Mouse (Mus musculus) right cerebral cortex, adult 18-20 months (tissue): Measurements from ENCODE around the gene Necap2.

Source experiments
- DNase-seq: peaks from one replicate; pipeline ENCODE4 v3.0.0; 2022; ENCODE audit warnings: mixed read lengths

The Necap2 gene

DNA sequence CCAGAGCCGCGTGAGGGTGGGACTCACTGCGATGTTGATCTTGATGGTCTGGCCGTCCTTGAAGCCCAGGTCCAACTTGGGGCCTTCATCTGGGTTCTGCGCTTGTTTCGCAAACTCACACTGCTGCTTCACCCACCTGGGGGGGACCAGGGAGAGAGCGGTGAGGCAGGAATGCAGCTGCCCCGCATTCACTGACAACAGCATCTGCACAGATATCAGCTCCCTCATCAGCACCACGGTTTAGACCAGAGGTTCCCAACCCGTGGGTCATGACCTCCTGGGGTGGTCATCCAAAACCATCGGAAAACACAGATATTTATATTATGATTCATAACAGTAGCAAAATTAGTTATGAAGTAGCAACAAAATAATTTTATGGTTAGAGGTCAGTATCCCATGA is 5.7 kb downstream of the Necap2 start:
- DNase-seq: no peak

GRCm38 (mm10) chr4:141069731-141070130 is 8.4 kb downstream of the Necap2 start:
- DNase-seq: peak; percentile 52

GRCm38 (mm10) chr4:141068655-141069054 is 9.5 kb downstream of the Necap2 start:
- DNase-seq: no peak

DNA sequence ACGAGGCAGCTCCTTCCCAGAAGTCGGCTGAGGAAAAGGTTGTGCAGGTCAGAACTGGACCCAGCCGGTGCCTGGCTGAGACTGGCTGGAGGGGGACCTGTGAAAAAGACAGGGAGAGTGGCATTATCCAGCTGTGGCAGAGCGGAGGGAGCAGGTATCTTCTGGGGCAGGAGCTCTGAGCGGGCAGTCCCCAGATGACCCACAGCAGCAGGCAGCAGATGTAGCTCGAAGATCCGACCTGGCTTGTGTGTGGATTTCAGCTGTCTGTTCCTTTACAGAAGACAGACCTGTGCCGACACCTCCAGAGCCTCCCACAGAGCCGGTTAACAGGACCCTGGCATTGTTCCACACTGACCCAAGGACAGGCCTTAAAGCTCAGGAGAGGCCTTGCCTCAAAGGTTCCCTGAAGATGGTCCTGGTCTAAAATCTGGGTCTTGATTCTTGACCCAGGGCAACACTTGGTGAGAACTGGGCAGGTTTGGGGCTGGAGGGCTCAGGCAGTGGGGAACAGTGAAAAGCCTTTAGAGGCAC is 10.6 kb downstream of the Necap2 start:
- DNase-seq: no peak

DNA sequence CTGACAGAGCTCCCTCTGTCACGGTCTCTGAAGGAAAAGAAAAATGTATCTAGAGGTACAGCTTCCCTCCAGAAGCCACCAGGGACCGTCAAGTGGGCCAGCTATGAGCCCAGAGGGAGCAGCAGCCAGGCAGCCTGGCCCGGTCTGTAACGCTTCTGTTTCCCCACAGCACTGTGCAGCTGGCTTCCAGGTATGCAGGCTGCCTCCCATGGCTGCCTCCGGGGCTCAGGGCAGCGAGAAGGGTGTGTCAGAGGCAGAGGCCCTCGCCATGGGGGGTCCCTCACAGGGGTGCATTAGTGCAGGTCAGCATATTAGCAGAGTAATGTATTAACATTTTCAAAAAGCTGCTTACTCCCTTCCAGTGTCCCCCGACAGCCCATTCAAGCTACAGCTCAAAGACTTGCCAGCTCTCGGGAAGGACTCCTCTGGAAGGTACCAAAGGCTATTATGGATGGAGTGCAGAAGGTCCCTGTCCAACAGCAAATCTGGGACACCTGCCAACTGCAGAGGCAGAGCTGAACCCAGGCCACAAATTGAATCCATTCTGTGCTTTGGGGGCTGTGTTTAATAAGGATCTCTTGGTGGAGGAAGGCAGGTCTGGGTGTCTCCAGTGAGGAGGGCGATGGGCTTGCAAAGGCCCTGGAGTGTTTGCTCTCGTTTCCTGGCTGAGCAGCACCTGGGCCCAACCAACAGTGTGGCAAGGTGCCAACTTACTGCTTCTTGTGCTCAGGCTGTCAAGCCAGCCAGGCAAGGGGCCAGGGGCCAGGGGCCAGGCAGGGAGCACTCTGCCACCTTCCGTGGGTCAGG is 11.2 kb downstream of the Necap2 start:
- no peak for DNase-seq

GRCm38 (mm10) chr4:141065123-141065522 is 13.0 kb downstream of the Necap2 start:
- DNase-seq: peak; percentile 85

- DNase-seq: no peak
These were observed 14.0 kb downstream of the Necap2 start for GRCm38 (mm10) chr4:141064104-141064659.

DNA sequence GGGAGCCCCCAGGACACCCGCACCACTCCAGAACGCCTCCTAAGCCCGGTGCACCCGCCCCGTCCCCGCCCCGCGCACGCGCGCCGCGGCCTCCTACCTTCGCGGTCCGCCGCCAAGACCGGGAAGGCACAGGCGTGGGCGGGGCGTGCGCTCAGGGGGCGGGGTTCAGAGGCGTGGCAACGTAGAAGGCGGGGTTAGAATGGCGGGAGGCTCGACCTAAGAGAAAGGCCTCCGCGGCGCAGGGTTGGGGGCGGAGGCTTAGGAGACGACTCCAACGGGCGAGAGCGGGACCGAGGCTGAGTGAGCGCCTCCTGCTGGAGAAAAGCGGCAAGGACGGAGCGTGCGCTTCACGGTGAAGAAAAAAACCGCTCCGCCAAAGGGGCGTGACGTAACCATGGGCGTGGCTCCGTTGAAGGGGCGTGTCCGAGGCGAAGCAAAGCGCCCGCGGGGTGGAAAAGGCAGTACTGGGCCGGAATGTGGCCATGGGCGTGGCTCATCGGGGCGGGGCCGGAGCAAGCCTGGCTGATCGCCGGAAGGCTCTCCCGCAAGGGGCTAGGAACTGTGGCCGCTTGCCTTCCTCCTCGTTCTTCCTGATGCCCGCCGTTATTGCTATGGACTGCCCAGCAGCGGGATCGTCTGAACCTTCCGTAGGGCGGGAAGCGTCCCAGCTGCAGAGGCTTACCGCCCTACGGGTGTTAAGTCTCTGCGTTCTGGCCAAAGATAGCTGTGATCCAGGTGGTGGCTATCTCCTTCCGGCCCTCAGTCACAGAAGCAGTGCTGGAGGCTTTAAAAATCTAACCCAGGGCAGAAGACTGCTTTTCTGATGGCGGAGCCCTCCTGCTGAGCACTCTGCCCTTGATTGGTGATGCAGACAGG is 17.5 kb downstream of the Necap2 start, which contains the start of gene Crocc:
Gene Crocc (minus strand): TSS at position 125 of the 876 bp plus-strand sequence.
- DNase-seq: peak; percentile 98

DNA sequence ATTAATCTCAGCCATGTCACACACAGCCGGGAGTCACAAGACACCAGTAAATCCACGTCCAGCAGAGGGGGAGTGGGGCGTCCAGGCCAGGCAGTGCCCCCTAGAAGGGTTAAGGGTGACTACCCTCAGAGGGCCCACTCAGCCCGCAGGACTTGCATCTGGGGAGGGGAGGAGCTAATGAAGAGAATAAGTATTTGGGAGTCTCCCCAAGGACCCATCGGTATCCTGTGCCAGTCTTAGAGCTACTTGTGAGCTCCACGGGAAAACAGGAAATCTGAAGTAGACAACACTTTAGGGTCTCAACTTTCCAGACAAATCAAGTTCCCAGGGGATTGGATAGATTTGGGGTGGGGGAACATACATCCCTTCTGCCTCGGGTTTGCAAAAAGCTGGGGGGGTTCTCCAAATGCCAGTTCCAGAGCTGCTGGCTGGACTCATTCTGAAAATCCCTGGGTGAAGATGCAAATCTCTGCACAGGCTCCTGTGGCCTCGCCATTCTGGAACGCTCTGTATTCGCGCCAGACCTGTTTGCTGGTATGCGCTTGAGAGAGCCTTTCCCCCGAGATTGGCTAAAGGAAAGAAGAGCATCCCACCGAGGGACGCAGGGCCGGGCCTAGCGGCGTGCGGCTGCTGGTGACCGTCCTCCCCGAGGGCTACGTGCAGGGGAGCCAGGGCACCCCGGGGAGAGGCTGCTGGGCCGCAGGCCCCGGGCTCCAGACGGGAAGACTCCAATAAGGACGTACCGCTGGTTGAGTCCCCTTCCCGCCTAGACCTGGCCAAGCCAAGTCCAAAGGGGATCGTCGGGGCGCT is 18.3 kb downstream of the Necap2 start:
- no peak for DNase-seq

GRCm38 (mm10) chr4:141058835-141059234 is 19.3 kb downstream of the Necap2 start:
- no peak for DNase-seq

DNA sequence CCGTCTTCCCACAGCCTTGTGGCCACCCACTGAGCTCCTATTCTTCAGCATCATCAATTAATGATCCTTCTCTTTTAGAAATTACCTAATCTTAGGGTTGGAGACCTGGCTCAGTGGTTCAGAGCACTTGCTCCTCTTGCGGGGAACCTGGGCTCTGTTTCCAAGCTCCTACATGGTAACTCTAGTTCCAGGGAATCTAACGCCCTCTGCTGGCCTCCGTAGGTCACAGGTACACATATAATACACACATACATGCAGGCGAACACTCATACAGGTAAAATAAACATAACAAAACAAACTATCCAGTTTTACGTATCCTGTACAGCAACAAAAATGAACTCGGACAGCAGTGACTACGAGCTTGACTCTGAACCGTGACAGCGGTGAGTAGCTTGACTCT is 21.2 kb downstream of the Necap2 start:
- no peak for DNase-seq

DNA sequence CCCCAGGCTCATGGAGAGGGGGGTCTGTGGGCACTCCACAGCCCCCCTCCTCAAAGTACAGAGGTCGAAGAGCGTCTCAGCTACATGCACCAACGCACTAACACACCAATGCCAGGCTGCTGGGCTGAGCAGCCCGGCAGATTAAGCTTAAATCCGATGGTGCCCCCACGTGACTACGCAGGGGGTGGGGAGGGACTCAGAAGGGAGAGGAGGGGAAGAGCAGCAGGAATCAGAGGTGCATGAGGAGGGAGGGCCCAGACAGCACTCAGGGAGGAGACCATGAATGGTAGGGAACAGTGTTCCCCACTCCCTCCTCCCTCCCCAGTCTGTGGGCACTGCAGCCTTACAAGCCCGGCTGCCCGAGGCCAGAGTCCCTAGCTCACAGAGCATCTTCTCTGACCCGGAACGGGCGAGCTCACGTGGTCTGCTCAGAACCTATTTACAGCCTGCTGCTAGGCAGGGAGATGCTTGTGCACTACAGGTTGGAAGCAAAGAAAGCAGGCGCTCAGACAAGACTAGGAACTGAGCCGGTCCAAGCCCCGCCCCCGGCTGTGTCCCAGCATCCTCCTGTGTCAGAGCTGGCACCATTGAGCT is 24.5 kb downstream of the Necap2 start:
- DNase-seq: peak; percentile 85

DNA sequence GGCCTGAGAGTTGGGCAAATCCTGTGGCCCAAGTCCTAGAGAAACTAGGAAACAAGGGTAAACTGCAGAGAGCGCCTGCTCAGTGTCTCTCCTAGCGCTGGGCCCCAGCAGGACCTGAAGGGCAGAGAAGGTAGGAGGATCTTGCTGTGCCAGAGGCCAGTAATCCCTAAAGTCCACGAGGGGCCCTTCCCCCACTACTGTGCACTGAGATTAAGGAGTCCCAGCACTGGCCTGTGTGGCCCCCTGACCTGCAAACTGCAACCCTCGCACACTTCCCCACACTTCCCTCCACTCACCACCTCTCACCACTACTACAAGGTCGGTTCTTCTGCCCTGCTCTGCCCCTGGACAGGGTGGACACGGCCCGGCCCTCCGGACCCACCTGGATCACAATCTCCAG is 25.0 kb downstream of the Necap2 start:
- DNase-seq: no peak

DNA sequence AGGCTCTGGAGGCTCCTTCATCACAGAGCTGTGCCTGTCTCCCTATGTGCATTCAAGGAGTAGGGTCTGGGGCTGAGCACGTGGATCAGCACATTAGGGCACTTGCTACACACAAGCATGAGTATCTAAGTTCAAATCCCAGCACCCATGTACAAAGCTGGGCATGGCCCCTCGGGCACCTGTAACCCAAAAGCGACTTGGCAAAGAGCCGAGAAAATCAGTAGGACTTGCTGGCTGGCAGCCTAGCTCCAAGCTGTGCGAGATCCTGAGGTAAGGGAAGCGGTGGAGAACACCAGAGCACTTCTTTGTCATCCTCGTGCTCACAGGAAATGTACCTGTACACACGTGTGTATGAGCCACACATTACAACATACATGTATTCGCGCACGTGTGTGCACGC is 25.7 kb downstream of the Necap2 start:
- DNase-seq: no peak

- DNase-seq: peak; percentile 71
These were observed 28.7 kb downstream of the Necap2 start for GRCm38 (mm10) chr4:141049476-141049835.

DNA sequence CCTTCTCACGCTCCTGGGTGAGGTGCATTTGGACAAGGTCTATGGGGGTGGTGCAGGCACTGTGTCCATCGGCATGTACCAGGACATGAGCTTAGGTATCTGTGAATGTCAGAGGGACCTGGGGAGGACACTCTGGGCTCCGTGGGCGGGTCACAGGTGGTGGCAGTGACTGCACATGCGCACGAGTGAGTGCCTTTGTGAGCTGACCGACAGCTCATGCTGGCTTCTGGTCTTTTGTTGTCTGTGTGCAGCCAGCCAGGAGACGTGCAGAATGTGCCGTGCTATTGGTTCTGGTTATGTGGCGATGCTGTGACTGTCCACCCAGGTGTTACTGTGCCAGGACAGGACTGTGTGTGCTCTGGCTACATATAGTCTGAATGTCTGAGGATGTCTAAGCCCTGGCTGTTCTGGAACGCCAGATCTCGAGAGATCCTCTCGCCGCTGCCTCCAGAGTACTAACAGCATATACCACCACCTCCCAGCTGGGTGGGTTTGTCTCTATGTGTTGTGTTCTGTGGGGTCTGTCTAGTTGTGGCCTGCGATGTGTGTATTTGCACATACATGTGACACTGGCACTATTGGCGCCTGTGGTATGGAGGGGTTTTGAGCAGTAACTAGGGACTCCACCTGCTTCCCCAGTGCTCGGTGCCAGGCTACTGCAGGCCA is 29.2 kb downstream of the Necap2 start:
- DNase-seq: no peak

GRCm38 (mm10) chr4:141044816-141045215 is 33.3 kb downstream of the Necap2 start:
- no peak for DNase-seq

- DNase-seq: no peak
These were observed 37.0 kb downstream of the Necap2 start for GRCm38 (mm10) chr4:141041117-141041516.

GRCm38 (mm10) chr4:141033606-141034549 is 44.3 kb downstream of the Necap2 start:
- DNase-seq: no peak

GRCm38 (mm10) chr4:141031733-141032132 is 46.4 kb downstream of the Necap2 start:
- DNase-seq: peak; percentile 76
